ENCODE assay signal across 13 mouse cellular contexts in the genomic region with DNA sequence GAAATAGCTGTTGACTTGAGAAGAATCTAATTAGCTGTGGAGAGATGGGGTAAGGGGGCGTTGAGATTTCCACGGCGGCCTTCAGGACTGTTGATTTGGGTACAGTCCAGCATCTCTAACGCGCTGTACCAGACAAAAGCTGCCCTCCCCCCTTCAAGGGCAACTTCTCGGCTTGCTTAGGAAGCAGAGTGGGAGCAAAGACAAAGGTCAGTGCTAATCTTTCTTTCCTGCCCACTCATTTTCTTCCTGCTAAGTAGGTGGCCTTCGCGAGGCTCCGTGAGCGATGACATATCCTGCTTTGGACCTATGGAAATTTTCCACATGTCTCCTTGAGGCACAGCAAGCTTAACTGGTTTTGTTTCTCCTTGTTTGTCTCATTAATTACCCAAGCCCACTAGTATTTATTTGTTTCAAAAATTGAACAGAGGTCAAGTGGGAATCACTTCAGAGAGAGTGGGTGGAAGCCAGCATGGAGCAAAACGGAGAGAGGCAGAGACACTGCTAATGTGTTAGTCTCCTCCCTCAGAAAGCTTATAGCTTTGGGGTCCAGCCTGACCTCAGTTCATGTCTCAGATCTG. TPM values are rescaled to one million over a fixed set of nuclear protein-coding genes. Genes with fewer than 3 reads are reported as not detected.
DNase-seq lines count a peak whose midpoint lies in the region; ATAC-seq lines count a peak whose summit lies in the region.
"Had no signal": no experiment of that assay in that cellular context is flagged by ENCODE, and none has a peak within 500 bp of the region (broad histone marks: within the 10 kb centered on the region; RNA-seq: fewer than 3 reads in every experiment).

No protein-coding gene starts in this region.

- H3K4me2 ChIP-seq in forebrain, embryonic 14.5 days (ENCODE audit: low read length): no peak overlapping the region
- H3K4me2 ChIP-seq in forebrain, embryonic 13.5 days: no peak overlapping the region
- H3K4me2 ChIP-seq in lung, embryonic 15.5 days: 0 out of 2 replicates have a peak overlapping the region, but pooled peaks have one; percentile 9
- 0 out of 2 replicates have a peak overlapping the region, but pooled peaks have one; percentile 4 for H3K4me2 ChIP-seq in intestine, embryonic 15.5 days (replicated peaks)
- H3K4me2 ChIP-seq in stomach, embryonic 15.5 days: peak overlapping the region; percentile 21; the same call in 1 of the 2 replicates
- H3K4me2 ChIP-seq in forebrain, embryonic 16.5 days (ENCODE audit: low read length): no peak overlapping the region
- H3K4me2 ChIP-seq: neural tube, embryonic 12.5 days had no signal

- DNase-seq in forebrain, embryonic 14.5 days (ENCODE audit: low spot score): no peak
- DNase-seq in lung, postnatal 14 days: no peak
- DNase-seq in c-Kit-positive CD71-positive TER-119-positive erythroid progenitor cells, embryonic 14.5 days (ENCODE audit: low spot score): no peak
- DNase-seq: B cell, adult 2 months; gastrocnemius, postnatal 25 days; layer of hippocampus, postnatal 36 days had no signal

- H3K9me3 ChIP-seq in forebrain, embryonic 14.5 days (replicated peaks; ENCODE audit: control insufficient read depth, low read length): no peaks in the 10 kb centered on the region
- no peaks in the 10 kb centered on the region for H3K9me3 ChIP-seq in forebrain, embryonic 13.5 days (replicated peaks)
- H3K9me3 ChIP-seq in lung, embryonic 15.5 days: no peaks in the 10 kb centered on the region
- H3K9me3 ChIP-seq in intestine, embryonic 15.5 days: no peaks in the 10 kb centered on the region
- no peaks in the 10 kb centered on the region for H3K9me3 ChIP-seq in stomach, embryonic 15.5 days
- H3K9me3 ChIP-seq in forebrain, embryonic 16.5 days (ENCODE audit: control insufficient read depth, low read length): no peaks in the 10 kb centered on the region

- H3K4me3 ChIP-seq in forebrain, embryonic 14.5 days (ENCODE audit: low read depth, low read length): no peak overlapping the region
- no peak overlapping the region for H3K4me3 ChIP-seq in forebrain, embryonic 13.5 days
- no peak overlapping the region for H3K4me3 ChIP-seq in lung, embryonic 15.5 days
- H3K4me3 ChIP-seq in intestine, embryonic 15.5 days (replicated peaks): no peak overlapping the region
- H3K4me3 ChIP-seq in stomach, embryonic 15.5 days (replicated peaks): no peak overlapping the region
- H3K4me3 ChIP-seq in forebrain, embryonic 16.5 days (replicated peaks; ENCODE audit: low read length): no peak overlapping the region
- H3K4me3 ChIP-seq: neural tube, embryonic 12.5 days had no signal

- no peak overlapping the region for H3K27ac ChIP-seq in forebrain, embryonic 14.5 days (ENCODE audit: low read depth, low read length)
- H3K27ac ChIP-seq in forebrain, embryonic 13.5 days: no peak overlapping the region
- peak overlapping the region; percentile 82 for H3K27ac ChIP-seq in lung, embryonic 15.5 days
- H3K27ac ChIP-seq in intestine, embryonic 15.5 days: peak overlapping the region; percentile 62
- peak overlapping the region; percentile 77 for H3K27ac ChIP-seq in stomach, embryonic 15.5 days
- H3K27ac ChIP-seq in forebrain, embryonic 16.5 days (ENCODE audit: low read length): no peak overlapping the region
- H3K27ac ChIP-seq: neural tube, embryonic 12.5 days had no signal

- H3K36me3 ChIP-seq in forebrain, embryonic 14.5 days (ENCODE audit: control insufficient read depth, insufficient read depth, low read length): no peaks in the 10 kb centered on the region
- no peaks in the 10 kb centered on the region for H3K36me3 ChIP-seq in forebrain, embryonic 13.5 days (ENCODE audit: poor library complexity, severe bottlenecking)
- no peaks in the 10 kb centered on the region for H3K36me3 ChIP-seq in lung, embryonic 15.5 days
- no peaks in the 10 kb centered on the region for H3K36me3 ChIP-seq in intestine, embryonic 15.5 days
- H3K36me3 ChIP-seq in stomach, embryonic 15.5 days: no peaks in the 10 kb centered on the region
- H3K36me3 ChIP-seq in forebrain, embryonic 16.5 days (ENCODE audit: control insufficient read depth, insufficient read depth): no peaks in the 10 kb centered on the region
- H3K36me3 ChIP-seq: neural tube, embryonic 12.5 days had no signal

- H3K27me3 ChIP-seq in forebrain, embryonic 14.5 days (replicated peaks; ENCODE audit: control insufficient read depth, insufficient read depth, low read length): no peaks in the 10 kb centered on the region
- no peaks in the 10 kb centered on the region for H3K27me3 ChIP-seq in forebrain, embryonic 13.5 days
- no peaks in the 10 kb centered on the region for H3K27me3 ChIP-seq in lung, embryonic 15.5 days
- H3K27me3 ChIP-seq in intestine, embryonic 15.5 days (replicated peaks): no peaks in the 10 kb centered on the region
- H3K27me3 ChIP-seq in stomach, embryonic 15.5 days (replicated peaks): no peaks in the 10 kb centered on the region
- H3K27me3 ChIP-seq in forebrain, embryonic 16.5 days (replicated peaks; ENCODE audit: control insufficient read depth, insufficient read depth, low read length): no peaks in the 10 kb centered on the region; the same call in 1 of the 2 replicates
- H3K27me3 ChIP-seq: neural tube, embryonic 12.5 days; Patski had no signal

- H3K9ac ChIP-seq in forebrain, embryonic 14.5 days (ENCODE audit: low read length): no peak overlapping the region
- H3K9ac ChIP-seq in forebrain, embryonic 13.5 days: no peak overlapping the region
- no peak overlapping the region for H3K9ac ChIP-seq in lung, embryonic 15.5 days
- H3K9ac ChIP-seq in intestine, embryonic 15.5 days: no peak overlapping the region
- no peak overlapping the region for H3K9ac ChIP-seq in stomach, embryonic 15.5 days
- no peak overlapping the region for H3K9ac ChIP-seq in forebrain, embryonic 16.5 days (replicated peaks; ENCODE audit: low read depth, low read length)
- H3K9ac ChIP-seq: neural tube, embryonic 12.5 days had no signal

- peak; percentile 44; the same call in 1 of the 2 replicates for ATAC-seq in forebrain, embryonic 14.5 days
- ATAC-seq in forebrain, embryonic 13.5 days: no peak
- ATAC-seq in lung, embryonic 15.5 days (ENCODE audit: borderline replicate concordance, extremely low read depth, low FRiP score, low TSS enrichment): peak; percentile 55
- peak; percentile 56 for ATAC-seq in intestine, embryonic 15.5 days
- no peak; the same call in 1 of the 2 replicates for ATAC-seq in stomach, embryonic 15.5 days (ENCODE audit: insufficient read depth, low FRiP score, low read depth)
- ATAC-seq in forebrain, embryonic 16.5 days: no peak
- ATAC-seq: Patski had no signal

- no peaks in the 10 kb centered on the region for H3K4me1 ChIP-seq in forebrain, embryonic 14.5 days (ENCODE audit: control insufficient read depth, insufficient read depth, low read length)
- H3K4me1 ChIP-seq in forebrain, embryonic 13.5 days: peaks cover 11% of the 10 kb centered on the region; the same call in 1 of the 2 replicates
- peaks cover 52% of the 10 kb centered on the region for H3K4me1 ChIP-seq in lung, embryonic 15.5 days
- H3K4me1 ChIP-seq in intestine, embryonic 15.5 days (replicated peaks): peaks cover 18% of the 10 kb centered on the region
- peaks cover 17% of the 10 kb centered on the region for H3K4me1 ChIP-seq in stomach, embryonic 15.5 days
- H3K4me1 ChIP-seq in forebrain, embryonic 16.5 days (replicated peaks; ENCODE audit: control insufficient read depth, insufficient read depth, low read length): peaks cover 2% of the 10 kb centered on the region; the same call in 1 of the 2 replicates
- H3K4me1 ChIP-seq: neural tube, embryonic 12.5 days had no signal

- 36% methylated on average over 11 of the region's 11 CpGs for WGBS in forebrain, embryonic 14.5 days
- WGBS in forebrain, embryonic 13.5 days: 34% methylated on average over 11 of the region's 11 CpGs
- 14% methylated on average over 11 of the region's 11 CpGs for WGBS in lung, embryonic 15.5 days
- 31% methylated on average over 11 of the region's 11 CpGs for WGBS in intestine, embryonic 15.5 days
- WGBS in stomach, embryonic 15.5 days: 24% methylated on average over 11 of the region's 11 CpGs
- WGBS in forebrain, embryonic 16.5 days: 34% methylated on average over 11 of the region's 11 CpGs

RNA-seq across cellular contexts. Expression of a gene that starts 25.2 kb away (rescaled TPM):
- 4.8 and 6.2 TPM in 2 replicates for polyA plus RNA-seq in forebrain, embryonic 14.5 days (2014; fragmentation: Nextera tagmentation; extraction: Ambion mirVana)
- 3.4 and 4.1 TPM in 2 replicates for polyA plus RNA-seq in forebrain, embryonic 13.5 days (2015; fragmentation: Nextera tagmentation; extraction: Ambion mirVana)
- polyA plus RNA-seq in lung, embryonic 15.5 days (2015; fragmentation: Nextera tagmentation; extraction: Ambion mirVana): 20.2 and 21.1 TPM in 2 replicates
- polyA plus RNA-seq in intestine, embryonic 15.5 days (2015; fragmentation: Nextera tagmentation; extraction: Ambion mirVana): 19.6 and 22.7 TPM in 2 replicates
- polyA plus RNA-seq in stomach, embryonic 15.5 days (2015; fragmentation: Nextera tagmentation; extraction: Ambion mirVana): 25.3 and 26.3 TPM in 2 replicates
- 6.9 and 7.2 TPM in 2 replicates for polyA plus RNA-seq in forebrain, embryonic 16.5 days (2015; fragmentation: Nextera tagmentation; extraction: Ambion mirVana)

Comparison
In these comparisons a context has a peak if more than half of its experiments do, and no peak if none do; other contexts are left out.
1. ATAC-seq: peak in forebrain, embryonic 14.5 days (single experiment), lung, embryonic 15.5 days (single experiment) and intestine, embryonic 15.5 days (single experiment); none in forebrain, embryonic 13.5 days (single experiment), stomach, embryonic 15.5 days (single experiment) and forebrain, embryonic 16.5 days (single experiment).
2. H3K27ac ChIP-seq: peak in lung, embryonic 15.5 days (single experiment), intestine, embryonic 15.5 days (single experiment) and stomach, embryonic 15.5 days (single experiment); none in forebrain, embryonic 14.5 days (single experiment), forebrain, embryonic 13.5 days (single experiment) and forebrain, embryonic 16.5 days (single experiment).
3. H3K4me2 ChIP-seq: peak in lung, embryonic 15.5 days (single experiment), intestine, embryonic 15.5 days (single experiment) and stomach, embryonic 15.5 days (single experiment); none in forebrain, embryonic 14.5 days (single experiment), forebrain, embryonic 13.5 days (single experiment) and forebrain, embryonic 16.5 days (single experiment).